Mouse (Mus musculus) heart, postnatal 0 days (tissue): Measurements from ENCODE around the gene Pde3a.

Source experiments
- CTCF ChIP-seq: IDR thresholded peaks from 2 replicates; pipeline ENCODE4 v1.5.1; 2016; ENCODE audit warnings: antibody characterized with exemption, control low read depth, low read depth
- EP300 ChIP-seq: IDR thresholded peaks from 2 replicates; pipeline ENCODE4 v1.6.1; 2016; ENCODE audit warnings: antibody characterized with exemption, low read depth

DNA sequence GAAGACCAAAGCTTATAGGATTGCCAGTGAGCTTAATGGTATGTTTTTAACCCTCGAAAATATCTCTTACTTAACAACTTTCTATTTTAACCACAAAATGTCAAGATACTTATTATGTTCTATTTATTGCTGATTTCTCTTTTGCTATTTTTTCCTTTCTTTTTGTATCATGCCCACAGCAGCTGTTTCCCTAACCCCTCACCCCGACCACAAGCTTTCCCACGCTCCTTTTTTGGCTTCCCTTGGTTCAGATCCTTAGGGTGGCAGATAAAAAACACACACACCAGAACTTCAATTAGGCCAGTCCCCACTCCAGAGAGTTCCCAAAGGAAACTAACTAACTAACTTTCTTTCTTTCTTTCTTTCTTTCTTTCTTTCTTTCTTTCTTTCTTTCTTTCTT, 46.2 kb downstream of the Pde3a start:
- no peak for TF ChIP-seq CTCF
- no peak for TF ChIP-seq EP300
